Mouse (Mus musculus) heart, postnatal 4 days (tissue): Measurements from ENCODE around the gene Mdm2. TPM values are rescaled to one million over a fixed set of nuclear protein-coding genes. Genes with fewer than 3 reads are reported as not detected.
A peak's percentile ranks its signal among the peaks of the same experiment; 100 is the strongest.

ENCODE experiments used
- DNase-seq: peaks from one replicate; pipeline ENCODE4 v3.0.0; 2021
- total RNA-seq, 2 experiments: library from RNA; stranded (reverse); gene quantifications; 2 replicates each; pipeline ENCODE4 v1.2.3; 2021

Gene Mdm2
- total RNA-seq, 2 experiments from 2014 or later: 48.4 to 50.8 TPM

GRCm38 (mm10) chr10:117655460-117655859 is 55.1 kb downstream of the Mdm2 start:
- no peak for DNase-seq

- DNase-seq: no peak
Observed at GRCm38 (mm10) chr10:117654576-117655123, 55.9 kb downstream of the Mdm2 start.

- no peak for DNase-seq
Observed at GRCm38 (mm10) chr10:117653779-117654173, 56.8 kb downstream of the Mdm2 start.

- no peak for DNase-seq
Observed at GRCm38 (mm10) chr10:117652930-117653778, 57.4 kb downstream of the Mdm2 start.

DNA sequence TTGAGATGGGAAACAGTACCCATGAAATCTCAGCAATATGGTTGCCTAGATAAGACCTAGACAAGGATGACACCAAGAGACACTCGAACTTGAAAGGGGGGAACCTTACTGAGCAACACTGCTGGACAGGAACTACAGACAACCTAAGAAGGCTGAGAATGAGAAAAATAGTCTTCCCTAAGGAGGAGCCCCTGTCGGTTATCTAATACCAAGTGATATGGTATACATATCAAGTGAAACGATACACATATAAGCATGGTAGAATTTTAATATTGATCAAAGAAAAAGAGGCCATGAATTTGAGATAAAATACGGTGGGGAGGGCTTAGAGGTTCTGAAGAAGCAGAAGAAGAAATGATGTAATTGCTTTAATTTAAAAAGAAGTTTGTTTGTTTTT is 58.2 kb downstream of the Mdm2 start:
- DNase-seq: no peak

DNA sequence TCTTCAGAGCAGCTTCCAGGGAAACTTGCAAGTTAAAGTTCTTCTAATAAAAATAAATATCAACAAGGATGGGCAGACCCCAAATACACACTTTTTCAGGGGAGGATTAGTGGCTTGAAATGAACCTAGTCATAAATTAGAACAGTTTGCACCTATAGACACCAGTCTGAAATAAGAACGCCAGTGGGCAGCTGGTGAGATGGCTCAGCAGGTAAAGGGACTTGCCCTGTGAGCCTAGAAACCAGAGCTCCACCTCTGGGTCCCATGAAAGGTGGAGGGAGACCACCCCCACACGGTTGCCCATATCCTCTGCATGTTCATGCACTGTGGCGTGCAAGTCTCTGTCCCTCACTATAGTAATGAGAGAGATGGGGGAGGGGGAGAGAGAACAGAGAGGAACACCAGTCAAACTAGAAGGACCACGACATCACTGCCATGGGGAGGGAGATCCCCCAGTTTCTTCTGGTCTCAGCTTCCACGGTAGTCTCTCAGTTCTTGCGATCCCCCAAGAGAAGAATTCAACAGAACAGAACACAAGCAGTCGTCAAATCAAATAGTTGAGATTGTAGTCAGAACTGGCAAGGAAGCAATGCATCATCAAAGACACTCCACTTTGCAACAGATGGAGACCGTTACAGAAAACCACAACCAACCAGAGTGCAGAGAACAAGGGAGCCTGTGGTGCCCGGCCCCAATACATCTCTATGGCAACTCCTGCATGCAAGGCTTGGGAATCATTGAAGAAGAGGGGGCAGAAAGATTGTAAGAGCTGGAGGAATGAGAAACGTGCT is 58.8 kb downstream of the Mdm2 start:
- no peak for DNase-seq

GRCm38 (mm10) chr10:117650725-117651124 is 59.8 kb downstream of the Mdm2 start:
- no peak for DNase-seq

DNA sequence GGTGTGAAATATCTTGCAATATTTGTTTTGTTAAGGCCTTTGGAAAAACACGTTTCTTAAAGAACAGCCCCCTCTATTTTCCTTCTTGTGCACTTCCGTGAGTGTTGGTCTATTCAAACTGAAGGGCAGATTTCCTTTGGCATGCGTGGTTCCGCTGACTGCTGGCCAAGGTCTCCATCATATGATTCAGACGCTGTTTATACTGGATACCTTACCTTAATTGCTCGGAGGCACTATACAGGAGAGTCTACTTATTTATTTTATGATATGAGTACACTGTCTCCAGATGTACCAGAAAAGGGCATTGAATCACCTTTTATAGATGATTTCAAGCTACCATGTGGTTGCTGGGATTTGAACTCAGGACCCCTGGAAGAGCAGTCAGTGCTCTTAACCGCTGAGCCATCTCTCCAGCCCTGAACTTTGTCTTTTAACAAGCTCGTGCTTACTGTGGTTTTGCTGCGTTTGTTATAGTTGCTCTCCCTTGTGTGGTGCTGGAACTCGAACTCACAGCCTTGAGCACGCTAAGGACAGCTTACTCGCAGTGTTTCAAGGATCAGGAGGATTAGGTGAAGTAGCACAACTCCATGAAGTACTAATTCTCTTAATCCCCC is 60.4 kb downstream of the Mdm2 start:
- DNase-seq: no peak

DNA sequence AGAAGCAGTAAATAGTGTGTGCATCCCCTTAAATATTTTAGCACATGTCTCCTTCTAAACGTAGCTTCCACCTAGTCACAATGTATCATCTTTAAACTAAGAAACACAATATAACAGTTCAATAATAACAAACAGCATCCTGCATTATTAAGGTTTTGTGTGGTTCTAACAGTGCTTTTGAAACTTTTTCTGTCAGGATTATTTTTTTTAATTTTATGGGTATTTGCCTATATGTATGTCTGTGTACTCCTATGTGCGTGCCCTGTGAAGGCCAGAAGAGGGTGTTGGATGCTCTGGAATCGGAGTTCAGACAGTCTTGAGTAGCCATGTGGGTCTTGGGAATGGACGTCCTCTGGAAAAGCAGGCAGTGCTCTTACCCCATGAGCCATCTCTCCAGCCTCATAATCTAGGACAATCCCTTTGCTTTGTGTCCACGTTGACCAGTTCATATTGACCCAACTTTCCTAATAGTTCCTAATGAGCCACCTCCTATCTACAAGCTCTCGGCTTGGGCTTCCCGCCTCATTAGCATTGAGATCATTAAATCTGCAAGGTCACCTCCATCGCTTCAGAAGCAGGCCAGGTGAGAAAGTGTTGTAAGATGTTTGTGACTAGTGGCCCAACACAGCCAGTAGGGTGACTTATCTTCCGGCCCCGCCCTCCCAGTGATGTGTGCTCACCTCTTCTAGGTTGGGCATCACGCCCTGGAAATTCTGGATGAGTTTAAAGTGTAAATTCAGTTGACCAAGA is 61.1 kb downstream of the Mdm2 start:
- no peak for DNase-seq

DNA sequence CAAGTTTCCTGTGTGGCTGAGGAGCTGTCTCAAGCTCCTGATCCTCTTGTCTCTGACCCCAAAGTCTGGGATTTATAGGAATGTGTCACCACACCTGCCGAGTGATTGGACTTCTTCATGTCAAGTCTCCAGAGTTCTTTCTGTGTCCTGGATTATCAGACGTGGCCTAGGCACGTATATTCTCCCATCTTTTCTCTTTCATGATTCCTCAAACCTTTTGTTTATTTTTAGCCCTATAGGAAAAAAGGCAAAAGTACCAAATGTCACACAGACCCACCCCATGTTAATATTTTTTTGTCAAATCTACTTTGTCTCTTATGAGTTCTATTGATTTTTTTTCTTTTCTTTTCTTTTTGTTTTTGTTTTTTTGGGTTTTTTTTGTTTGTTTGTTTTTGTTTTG is 61.9 kb downstream of the Mdm2 start:
- DNase-seq: no peak

DNA sequence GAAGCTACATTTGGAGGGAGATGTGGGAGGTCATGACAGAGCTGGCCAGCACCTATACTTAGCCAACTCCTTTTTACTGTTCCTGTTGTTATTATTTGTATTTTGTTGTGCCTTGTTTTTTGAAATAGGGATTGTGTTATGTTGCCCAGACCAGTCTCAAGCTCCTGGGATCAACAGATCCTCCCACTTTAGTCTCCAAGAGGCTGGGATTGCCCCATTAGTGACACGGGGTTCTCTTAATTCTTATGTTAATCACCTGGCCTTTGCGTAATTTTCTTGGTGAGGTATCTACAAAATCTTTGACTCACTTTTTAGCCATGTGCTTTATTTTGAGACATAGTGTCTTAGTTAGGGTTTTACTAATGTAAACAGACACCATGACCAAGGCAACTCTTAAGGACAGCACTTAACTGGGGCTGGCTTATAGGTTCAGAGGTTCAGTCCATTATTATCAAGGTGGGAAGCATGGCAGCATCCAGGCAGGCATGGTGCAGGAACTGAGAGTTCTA is 62.5 kb downstream of the Mdm2 start:
- DNase-seq: no peak

- no peak for DNase-seq
Observed at GRCm38 (mm10) chr10:117647158-117647505, 63.4 kb downstream of the Mdm2 start.

- DNase-seq: no peak
Observed at GRCm38 (mm10) chr10:117646482-117647157, 63.9 kb downstream of the Mdm2 start.

GRCm38 (mm10) chr10:117645487-117645964 is 65.0 kb downstream of the Mdm2 start:
- DNase-seq: no peak

- no peak for DNase-seq
Observed at GRCm38 (mm10) chr10:117644828-117645227, 65.7 kb downstream of the Mdm2 start.

DNA sequence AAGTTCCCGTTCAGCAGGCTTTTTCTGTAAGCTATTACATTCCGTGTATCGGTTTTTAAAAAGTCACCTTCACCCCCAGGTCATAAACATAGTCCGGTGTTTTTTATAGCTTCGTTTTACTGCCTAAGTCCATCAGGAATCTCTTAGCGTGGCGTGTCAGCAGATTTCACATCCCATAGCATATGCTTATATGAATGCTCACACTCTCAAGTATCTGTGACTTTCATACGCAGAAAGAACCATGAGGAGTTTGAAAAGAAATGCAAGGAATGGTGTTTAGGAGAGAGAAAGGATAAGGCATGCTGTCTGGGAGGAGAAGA is 66.2 kb downstream of the Mdm2 start:
- DNase-seq: no peak

GRCm38 (mm10) chr10:117643711-117644428 is 66.7 kb downstream of the Mdm2 start:
- DNase-seq: no peak

GRCm38 (mm10) chr10:117643302-117643701 is 67.3 kb downstream of the Mdm2 start:
- DNase-seq: no peak

DNA sequence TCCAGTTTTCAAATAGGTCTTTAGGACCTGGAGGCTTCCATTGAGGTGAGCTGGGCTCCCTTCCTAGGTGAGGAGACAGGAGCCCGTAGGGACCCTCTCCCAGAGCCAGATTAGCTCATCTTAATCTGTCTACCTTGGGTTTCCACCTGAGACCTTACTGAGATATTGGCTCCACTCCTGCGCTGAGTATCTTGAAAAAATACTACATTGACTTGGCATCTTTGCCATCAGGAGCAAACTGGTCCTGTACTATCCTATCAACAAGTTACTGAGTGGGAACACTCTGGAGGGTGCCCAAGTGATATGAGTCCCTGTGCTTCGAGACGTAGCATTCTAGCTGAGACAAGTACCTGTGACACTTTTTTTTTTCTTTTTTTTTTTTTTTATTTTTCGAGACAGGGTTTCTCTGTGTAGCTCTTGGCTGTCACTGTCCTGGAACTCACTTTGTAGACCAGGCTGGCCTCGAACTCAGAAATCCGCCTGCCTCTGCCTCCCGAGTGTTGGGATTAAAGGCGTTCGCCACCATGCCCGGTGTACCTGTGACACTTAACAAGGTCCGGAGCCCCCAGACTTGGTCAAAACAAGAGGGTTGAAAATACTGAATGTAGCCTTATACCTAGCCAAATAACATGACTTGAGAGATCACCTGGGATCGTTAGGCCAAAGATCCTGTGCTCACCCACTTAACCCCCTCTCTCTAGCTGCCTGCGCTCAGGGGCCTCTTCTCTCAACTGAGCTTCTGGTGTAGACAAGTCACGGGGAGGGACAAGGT is 67.9 kb downstream of the Mdm2 start:
- no peak for DNase-seq

GRCm38 (mm10) chr10:117642201-117642450 is 68.4 kb downstream of the Mdm2 start:
- DNase-seq: peak; percentile 32
